Mouse (Mus musculus): ENCODE results near the gene Csnk1g1. TPM values are rescaled to one million over a fixed set of nuclear protein-coding genes. Genes with fewer than 3 reads are reported as not detected.

Csnk1g1 gene
- polyA plus RNA-seq, 1 experiment from 2014 or later: 20.8 TPM

DNA sequence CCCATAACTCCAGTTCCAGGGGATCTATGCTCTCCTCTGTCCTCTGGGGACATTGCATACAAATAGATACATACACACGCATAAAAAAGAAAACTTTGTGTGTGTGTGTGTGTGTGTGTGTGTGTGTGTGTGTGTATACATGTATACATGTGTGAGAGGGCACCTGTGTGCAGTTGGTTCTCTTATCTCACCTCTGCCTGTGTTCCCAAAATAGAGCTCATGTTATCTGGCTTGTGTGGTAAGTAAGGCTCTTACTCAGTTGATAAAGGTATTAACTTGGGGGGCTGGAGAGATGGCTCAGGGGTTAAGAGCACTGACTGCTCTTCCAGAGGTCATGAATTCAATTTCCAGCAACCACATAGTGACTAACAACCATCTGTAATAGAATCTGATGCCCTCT, 8.3 kb downstream of the Csnk1g1 start:
- Histone ChIP-seq H3K4me2 (no peak overlapping the region), H3K27me3 (no peaks in the 10 kb centered on the region), H3K4me1 (no peaks in the 10 kb centered on the region), H3K9me3 (replicated peaks) (no peaks in the 10 kb centered on the region), H3K4me3 (no peak overlapping the region), H3K27ac (no peak overlapping the region), H3K36me3 (ENCODE audit: poor library complexity, severe bottlenecking) (no peaks in the 10 kb centered on the region), H3K9ac (no peak overlapping the region)
- no peak for ATAC-seq
- WGBS: 86% methylated on average over 1 of the region's 1 CpGs

DNA sequence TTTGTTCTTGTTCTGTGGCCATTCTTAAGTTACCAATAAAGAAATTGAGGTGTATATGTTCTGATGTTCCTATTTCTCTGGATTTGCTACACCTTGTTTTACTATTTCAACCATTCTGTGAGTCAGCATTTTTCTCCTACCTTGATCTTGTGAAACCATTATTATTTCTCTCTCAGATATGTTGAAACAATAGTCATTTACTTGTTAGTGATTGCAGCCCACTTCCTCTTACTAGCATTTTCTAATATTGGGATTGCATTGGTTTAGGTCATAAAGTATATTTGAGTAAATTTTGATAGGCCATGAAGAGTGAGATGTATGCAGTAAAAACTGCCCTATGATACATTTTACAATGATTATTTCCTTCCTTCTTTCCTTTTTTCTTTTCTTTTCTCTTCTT, 19.7 kb downstream of the Csnk1g1 start:
- no peak overlapping the region for H3K27ac ChIP-seq
- no peak overlapping the region for H3K9ac ChIP-seq
- H3K27me3 ChIP-seq: no peaks in the 10 kb centered on the region
- no peak overlapping the region for H3K4me2 ChIP-seq
- no peaks in the 10 kb centered on the region for H3K4me1 ChIP-seq
- H3K36me3 ChIP-seq (ENCODE audit: poor library complexity, severe bottlenecking): no peaks in the 10 kb centered on the region
- no peak overlapping the region for H3K4me3 ChIP-seq
- H3K9me3 ChIP-seq (replicated peaks): no peaks in the 10 kb centered on the region
- ATAC-seq: no peak

DNA sequence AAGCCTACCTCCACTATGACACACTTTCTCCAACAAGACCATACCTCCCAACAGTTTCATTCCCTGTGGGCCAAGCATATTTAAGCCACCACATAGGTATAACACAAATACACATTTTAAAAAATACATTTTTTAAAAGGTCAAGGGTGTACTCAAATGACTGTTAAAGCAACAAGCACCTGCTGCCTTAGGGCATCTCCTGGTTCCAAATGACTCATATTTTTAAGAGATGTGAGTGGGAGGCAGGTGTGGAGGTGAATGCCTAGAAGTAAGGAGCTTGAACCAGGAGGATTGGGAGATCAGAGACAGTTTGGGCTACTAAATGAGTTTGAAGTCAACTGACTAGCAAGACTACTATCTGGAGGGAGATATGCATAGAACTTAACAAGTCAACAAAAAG, 21.1 kb downstream of the Csnk1g1 start:
- H3K4me1 ChIP-seq: no peaks in the 10 kb centered on the region

DNA sequence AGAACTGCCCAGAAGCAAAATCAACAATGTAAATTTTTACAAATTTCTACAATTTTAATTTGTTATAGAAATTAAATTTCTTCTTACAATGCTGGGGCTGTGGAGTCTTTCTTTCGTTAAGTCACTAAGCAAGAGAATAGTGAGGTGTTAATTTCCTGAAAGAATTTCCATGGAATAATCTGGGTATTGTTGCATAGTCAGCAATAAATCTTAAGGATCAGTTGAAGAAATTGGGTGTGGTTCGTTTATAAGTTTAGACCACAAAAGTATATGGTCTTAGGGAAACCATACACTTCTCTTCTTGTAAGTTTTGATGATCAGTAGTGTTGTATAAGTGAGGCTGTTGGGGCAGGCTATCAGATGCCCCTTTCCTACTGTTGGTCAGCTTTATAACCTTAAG, 28.8 kb downstream of the Csnk1g1 start:
- Histone ChIP-seq H3K36me3 (ENCODE audit: poor library complexity, severe bottlenecking) (no peaks in the 10 kb centered on the region), H3K4me1 (no peaks in the 10 kb centered on the region), H3K4me2 (no peak overlapping the region), H3K4me3 (no peak overlapping the region), H3K27ac (no peak overlapping the region), H3K27me3 (no peaks in the 10 kb centered on the region), H3K9me3 (replicated peaks) (no peaks in the 10 kb centered on the region), H3K9ac (no peak overlapping the region)
- no peak for ATAC-seq
- WGBS: 94% methylated on average over 2 of the region's 2 CpGs

More for the DNA sequence above, 21.1 kb downstream of the Csnk1g1 start:
- H3K9me3 ChIP-seq (replicated peaks): no peaks in the 10 kb centered on the region
- no peak overlapping the region for H3K4me3 ChIP-seq
- no peak overlapping the region for H3K4me2 ChIP-seq
- no peak for ATAC-seq
- no peak overlapping the region for H3K27ac ChIP-seq
- H3K36me3 ChIP-seq (ENCODE audit: poor library complexity, severe bottlenecking): no peaks in the 10 kb centered on the region
- no peak overlapping the region for H3K9ac ChIP-seq
- no peaks in the 10 kb centered on the region for H3K27me3 ChIP-seq

DNA sequence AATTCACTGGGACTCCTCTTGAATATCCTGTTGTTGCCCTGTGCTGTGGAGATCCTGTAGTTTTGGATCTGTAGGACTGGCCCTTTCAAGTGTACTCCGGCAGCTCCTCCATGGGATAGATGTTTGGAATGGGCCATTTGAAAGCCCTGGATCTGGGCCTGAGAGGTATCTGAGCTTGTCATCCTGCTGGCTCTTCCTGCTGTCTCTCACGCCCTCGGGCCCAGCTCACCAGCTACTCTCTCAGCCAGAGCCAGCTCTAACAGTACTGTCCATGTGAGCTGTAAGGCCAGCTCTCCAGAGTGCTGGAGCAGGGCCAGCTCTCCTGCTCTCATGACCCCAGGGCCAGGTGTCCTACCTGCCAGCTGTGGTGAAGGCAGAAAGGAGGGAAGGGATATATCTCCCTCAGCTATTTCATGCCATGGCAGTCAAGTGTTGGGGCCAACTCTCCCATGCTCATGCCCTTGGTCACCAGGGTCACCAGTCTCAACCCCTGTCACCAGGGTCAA, 42.4 kb downstream of the Csnk1g1 start:
- no peak overlapping the region for H3K4me3 ChIP-seq
- peaks cover 8% of the 10 kb centered on the region; the same call in 1 of the 2 replicates for H3K36me3 ChIP-seq (ENCODE audit: poor library complexity, severe bottlenecking)
- H3K27ac ChIP-seq: no peak overlapping the region
- H3K27me3 ChIP-seq: no peaks in the 10 kb centered on the region
- no peaks in the 10 kb centered on the region for H3K4me1 ChIP-seq
- WGBS: 94% methylated on average over 3 of the region's 3 CpGs
- no peaks in the 10 kb centered on the region for H3K9me3 ChIP-seq (replicated peaks)
- no peak for ATAC-seq
- H3K4me2 ChIP-seq: no peak overlapping the region
- H3K9ac ChIP-seq: no peak overlapping the region

DNA sequence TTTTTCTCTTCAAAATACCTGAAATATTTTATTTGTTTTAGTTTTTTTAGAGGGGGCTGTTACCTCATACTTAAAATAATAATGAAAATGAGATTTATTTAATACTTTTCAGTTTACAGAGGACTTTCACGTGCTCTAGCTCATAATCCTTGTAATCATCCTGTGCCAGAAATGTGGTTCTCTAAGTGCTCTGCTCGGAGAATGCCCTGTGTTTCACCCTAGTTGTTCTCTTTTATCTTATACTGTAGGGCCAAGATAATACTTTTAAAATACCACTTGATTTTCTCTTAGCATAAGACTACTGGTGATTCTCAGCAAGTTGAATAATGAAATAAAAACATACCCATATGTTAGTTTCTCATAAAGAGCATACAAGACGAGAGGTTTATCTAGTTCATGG, 61.3 kb downstream of the Csnk1g1 start:
- Histone ChIP-seq H3K9me3 (replicated peaks) (no peaks in the 10 kb centered on the region), H3K36me3 (ENCODE audit: poor library complexity, severe bottlenecking) (no peaks in the 10 kb centered on the region; the same call in 1 of the 2 replicates), H3K4me2 (no peak overlapping the region), H3K4me3 (no peak overlapping the region), H3K27ac (no peak overlapping the region), H3K27me3 (no peaks in the 10 kb centered on the region), H3K9ac (no peak overlapping the region), H3K4me1 (no peaks in the 10 kb centered on the region)
- no peak for ATAC-seq
- WGBS: 81% methylated on average over 3 of the region's 3 CpGs

DNA sequence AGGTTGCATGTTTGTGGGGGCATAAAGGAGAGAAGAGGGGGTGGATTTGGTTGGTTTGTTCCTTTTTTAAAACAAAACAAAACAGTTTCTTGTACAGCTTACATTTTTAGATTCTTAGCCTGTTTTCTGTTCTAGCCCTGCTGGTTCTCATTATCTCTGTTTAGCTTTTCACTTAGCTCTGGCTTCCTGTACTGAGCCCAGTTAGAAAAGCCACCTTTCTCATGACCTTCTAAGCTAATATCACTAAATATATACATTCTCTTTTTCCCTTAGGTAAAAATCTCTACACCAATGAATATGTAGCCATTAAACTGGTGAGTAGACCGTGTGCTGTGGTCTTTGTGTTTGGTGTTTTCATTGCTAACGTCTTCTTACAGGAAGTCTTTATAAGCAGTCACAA, 64.5 kb downstream of the Csnk1g1 start:
- no peak for ATAC-seq
- WGBS: 85% methylated on average over 2 of the region's 2 CpGs
- Histone ChIP-seq H3K4me2 (no peak overlapping the region), H3K27me3 (no peaks in the 10 kb centered on the region), H3K36me3 (ENCODE audit: poor library complexity, severe bottlenecking) (no peaks in the 10 kb centered on the region), H3K9me3 (replicated peaks) (no peaks in the 10 kb centered on the region), H3K4me1 (peaks cover 6% of the 10 kb centered on the region; the same call in 1 of the 2 replicates), H3K9ac (no peak overlapping the region), H3K27ac (no peak overlapping the region), H3K4me3 (no peak overlapping the region)

DNA sequence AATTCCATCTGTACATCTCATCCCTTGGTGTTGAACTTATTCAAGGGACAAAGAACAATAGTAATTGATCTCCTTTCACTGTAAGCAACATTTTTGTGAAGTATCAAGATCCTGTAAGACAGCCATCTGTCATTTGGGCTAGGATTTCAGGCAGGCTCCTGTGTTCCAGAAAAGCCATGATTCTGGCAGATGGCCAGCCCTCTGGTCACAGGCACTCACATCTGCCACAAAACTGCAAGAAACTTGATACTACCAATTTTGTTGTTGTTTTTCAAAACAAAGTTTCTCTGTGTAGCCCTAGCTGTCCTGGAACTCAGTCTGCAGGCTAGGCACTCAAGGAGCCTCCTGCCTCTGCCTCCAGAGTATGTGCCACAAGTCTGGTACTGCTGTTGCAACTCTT, 67.2 kb downstream of the Csnk1g1 start:
- H3K27ac ChIP-seq: 0 out of 2 replicates have a peak overlapping the region, but pooled peaks have one; percentile 22
- no peak overlapping the region for H3K4me3 ChIP-seq
- H3K9me3 ChIP-seq (replicated peaks): no peaks in the 10 kb centered on the region
- ATAC-seq: no peak
- no peak overlapping the region for H3K4me2 ChIP-seq
- peaks cover 6% of the 10 kb centered on the region; the same call in 1 of the 2 replicates for H3K4me1 ChIP-seq
- H3K9ac ChIP-seq: no peak overlapping the region
- no peaks in the 10 kb centered on the region for H3K36me3 ChIP-seq (ENCODE audit: poor library complexity, severe bottlenecking)
- H3K27me3 ChIP-seq: no peaks in the 10 kb centered on the region

DNA sequence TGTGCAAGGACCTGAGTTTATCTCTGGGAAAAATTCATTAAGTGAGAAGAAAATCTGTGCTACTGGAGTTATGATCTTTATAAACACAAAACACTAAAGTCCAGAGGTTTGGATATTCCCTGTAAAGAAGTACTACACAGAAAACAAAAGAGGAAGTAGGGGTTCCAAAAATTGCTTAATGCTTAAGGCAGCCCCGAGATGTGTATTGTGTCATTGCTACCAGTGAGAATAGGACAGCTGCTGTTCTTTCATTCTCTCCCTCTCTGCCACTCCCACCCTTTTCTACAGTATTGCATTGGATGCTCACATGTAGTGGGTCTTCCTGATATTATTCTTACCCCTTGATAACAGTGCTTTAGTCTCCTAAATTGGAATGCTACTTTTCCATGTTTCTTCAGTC, 74.1 kb downstream of the Csnk1g1 start:
- no peaks in the 10 kb centered on the region for H3K4me1 ChIP-seq
- no peaks in the 10 kb centered on the region for H3K27me3 ChIP-seq
- 78% methylated on average over 1 of the region's 1 CpGs for WGBS
- H3K9me3 ChIP-seq (replicated peaks): no peaks in the 10 kb centered on the region
- H3K9ac ChIP-seq: no peak overlapping the region
- H3K4me2 ChIP-seq: no peak overlapping the region
- ATAC-seq: no peak
- H3K4me3 ChIP-seq: no peak overlapping the region
- H3K36me3 ChIP-seq (ENCODE audit: poor library complexity, severe bottlenecking): no peaks in the 10 kb centered on the region
- no peak overlapping the region for H3K27ac ChIP-seq

DNA sequence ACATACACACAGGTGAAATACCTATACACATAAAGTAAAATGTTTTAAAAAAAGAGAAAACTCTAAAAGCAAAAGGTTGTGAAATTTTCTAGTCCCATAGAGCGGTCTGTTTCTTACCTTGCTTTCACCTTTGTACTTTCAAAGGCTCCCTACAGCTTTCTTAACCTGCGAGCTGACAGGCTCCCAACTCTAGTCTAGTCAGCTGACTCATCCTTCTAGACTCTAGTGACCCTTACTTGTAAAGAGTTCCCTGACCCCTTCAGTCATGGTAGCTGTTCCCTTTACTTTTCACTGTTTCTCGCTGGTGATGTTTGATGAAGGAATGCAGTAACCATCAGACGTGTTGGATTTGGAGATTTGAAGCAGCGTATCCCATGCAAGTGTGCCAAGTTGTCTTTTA, 78.3 kb downstream of the Csnk1g1 start:
- no peak overlapping the region for H3K4me3 ChIP-seq

DNA sequence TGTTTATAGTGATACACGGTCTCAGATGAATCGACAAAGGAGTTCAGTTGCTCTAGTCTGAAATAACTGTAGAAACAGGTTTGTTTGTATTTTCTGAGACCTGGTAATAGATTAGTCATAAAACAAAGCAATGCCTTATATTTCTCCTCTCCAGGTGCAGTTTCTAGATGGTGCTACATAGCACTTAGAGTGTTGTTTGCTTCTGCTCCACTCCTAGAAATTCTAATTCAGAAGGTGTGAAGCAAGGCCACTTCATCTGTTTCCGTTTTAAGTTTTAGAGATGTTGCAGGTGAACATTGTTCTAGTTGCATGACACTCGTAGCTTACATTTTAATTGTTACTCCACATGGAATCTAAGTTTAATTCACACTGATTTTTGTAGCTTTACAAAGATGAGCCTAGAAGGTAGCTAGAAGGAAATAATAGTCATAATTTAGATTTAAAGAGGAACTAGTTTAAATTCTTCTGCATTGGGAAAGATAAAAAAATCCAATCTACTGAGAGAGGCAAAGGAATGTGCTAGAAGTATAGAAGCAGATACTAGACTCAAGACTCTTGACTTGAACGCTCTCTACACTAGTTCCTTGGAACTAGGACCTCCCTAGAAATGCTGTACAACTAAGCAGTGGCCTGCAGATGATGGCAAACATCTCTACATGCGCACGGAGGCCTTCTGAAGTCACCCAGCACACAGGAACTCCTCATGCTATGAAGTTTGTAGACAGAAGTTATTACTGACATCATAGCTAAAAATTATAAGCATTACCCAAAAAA, 87.1 kb downstream of the Csnk1g1 start:
- Histone ChIP-seq H3K36me3 (ENCODE audit: poor library complexity, severe bottlenecking) (no peaks in the 10 kb centered on the region), H3K9me3 (replicated peaks) (no peaks in the 10 kb centered on the region), H3K4me3 (no peak overlapping the region), H3K27me3 (no peaks in the 10 kb centered on the region), H3K9ac (no peak overlapping the region), H3K4me1 (no peaks in the 10 kb centered on the region), H3K27ac (no peak overlapping the region), H3K4me2 (no peak overlapping the region)
- no peak for ATAC-seq
- WGBS: 94% methylated on average over 7 of the region's 7 CpGs

More for the DNA sequence above, 78.3 kb downstream of the Csnk1g1 start:
- no peak for ATAC-seq
- no peak overlapping the region for H3K4me2 ChIP-seq
- no peaks in the 10 kb centered on the region for H3K27me3 ChIP-seq
- no peaks in the 10 kb centered on the region for H3K4me1 ChIP-seq
- H3K9ac ChIP-seq: no peak overlapping the region
- no peaks in the 10 kb centered on the region for H3K9me3 ChIP-seq (replicated peaks)
- H3K27ac ChIP-seq: no peak overlapping the region
- no peaks in the 10 kb centered on the region for H3K36me3 ChIP-seq (ENCODE audit: poor library complexity, severe bottlenecking)
- WGBS: 87% methylated on average over 5 of the region's 5 CpGs

DNA sequence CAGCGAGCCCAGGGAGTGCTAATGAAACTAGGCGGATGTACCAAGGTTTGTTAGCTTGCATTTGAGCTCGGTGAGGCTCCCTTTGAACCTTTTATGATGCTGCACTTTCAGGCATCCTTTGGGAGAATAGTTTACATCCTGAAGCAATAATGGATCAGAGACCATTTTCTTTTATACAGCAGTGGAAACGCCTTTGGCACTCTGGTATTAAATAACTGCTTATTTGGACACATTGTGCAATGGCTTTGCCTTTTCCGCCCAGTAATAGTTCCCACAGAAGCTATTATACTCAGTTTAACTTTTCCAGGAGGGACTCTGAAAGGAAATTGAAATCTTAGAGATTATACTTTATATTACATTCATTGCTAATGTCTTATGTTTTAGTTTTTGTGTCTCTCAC, 90.2 kb downstream of the Csnk1g1 start:
- no peak overlapping the region for H3K4me3 ChIP-seq
- peaks cover 12% of the 10 kb centered on the region for H3K36me3 ChIP-seq (ENCODE audit: poor library complexity, severe bottlenecking)
- ATAC-seq: no peak
- no peak overlapping the region for H3K4me2 ChIP-seq
- WGBS: 46% methylated on average over 5 of the region's 5 CpGs
- no peak overlapping the region for H3K9ac ChIP-seq
- no peaks in the 10 kb centered on the region for H3K9me3 ChIP-seq (replicated peaks)
- H3K27me3 ChIP-seq: no peaks in the 10 kb centered on the region
- H3K27ac ChIP-seq: no peak overlapping the region
- no peaks in the 10 kb centered on the region for H3K4me1 ChIP-seq

DNA sequence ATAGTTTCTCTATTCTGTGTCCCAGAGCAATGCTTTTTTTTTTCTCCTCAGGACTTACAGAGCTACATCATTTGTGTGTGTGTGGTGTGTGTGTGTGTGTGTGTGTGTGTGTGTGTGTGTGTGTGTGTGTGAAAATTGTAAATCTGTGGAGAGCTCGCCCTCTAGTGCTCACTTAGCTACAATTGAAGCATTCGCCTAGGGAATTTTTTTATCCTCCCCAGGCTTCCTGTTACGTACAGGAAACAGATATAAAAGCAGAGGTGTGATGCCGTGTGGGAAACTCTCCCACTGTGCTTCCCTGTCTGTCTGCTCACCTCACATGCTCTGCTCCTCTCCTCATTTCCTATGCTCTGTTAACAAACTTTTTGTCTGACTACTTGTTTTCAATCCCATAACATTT, 95.7 kb downstream of the Csnk1g1 start:
- no peak for ATAC-seq
- Histone ChIP-seq H3K4me3 (no peak overlapping the region), H3K4me1 (peaks cover 8% of the 10 kb centered on the region; the same call in 1 of the 2 replicates), H3K36me3 (ENCODE audit: poor library complexity, severe bottlenecking) (peaks cover 17% of the 10 kb centered on the region), H3K27me3 (no peaks in the 10 kb centered on the region), H3K27ac (no peak overlapping the region), H3K4me2 (no peak overlapping the region), H3K9ac (no peak overlapping the region), H3K9me3 (replicated peaks) (no peaks in the 10 kb centered on the region)
- 39% methylated on average over 4 of the region's 4 CpGs for WGBS

Data from forebrain, embryonic 13.5 days (tissue).